Mouse (Mus musculus) kidney, postnatal 14 days (tissue): ENCODE measurements around the gene Ccnd2.

ENCODE experiments used
- DNase-seq: peaks from one replicate; pipeline ENCODE4 v3.0.0; 2022; ENCODE audit warnings: mixed read lengths

Gene Ccnd2

DNA sequence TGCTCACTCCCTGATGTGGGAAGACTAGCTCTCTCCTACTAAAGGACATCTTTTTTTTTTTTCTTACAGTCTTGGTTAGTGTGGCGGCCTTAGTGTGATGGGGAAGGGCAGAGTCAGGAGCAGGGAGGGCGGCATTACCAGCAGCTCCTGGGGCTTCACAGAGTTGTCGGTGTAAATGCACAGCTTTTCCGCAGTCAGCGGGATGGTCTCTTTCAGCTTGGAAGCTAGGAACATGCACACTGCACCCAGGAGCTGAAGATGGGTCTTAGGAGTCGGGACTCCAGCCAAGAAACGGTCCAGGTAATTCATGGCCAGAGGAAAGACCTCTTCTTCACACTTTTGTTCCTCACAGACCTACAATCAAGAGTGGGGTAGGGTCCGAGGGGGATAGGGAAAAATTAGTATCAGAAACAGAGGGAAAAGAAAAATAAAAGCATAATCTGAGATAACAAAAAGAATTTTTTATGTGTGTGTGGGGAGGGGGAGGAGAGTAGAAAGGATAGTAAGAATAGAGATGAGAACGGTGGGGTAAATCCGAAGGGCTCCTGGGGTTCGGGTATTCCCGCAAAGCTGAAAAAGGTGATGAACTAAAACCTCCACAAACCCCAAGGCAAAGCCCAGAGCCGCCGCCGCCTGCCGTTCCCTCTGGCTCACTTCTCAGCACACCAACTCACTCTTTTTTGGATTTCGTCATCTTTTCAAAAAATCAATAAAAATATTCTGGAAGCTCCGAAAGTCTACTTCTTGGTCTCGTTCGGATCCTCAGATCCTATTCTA is 3.3 kb downstream of the Ccnd2 start:
- DNase-seq: peak; percentile 24

DNA sequence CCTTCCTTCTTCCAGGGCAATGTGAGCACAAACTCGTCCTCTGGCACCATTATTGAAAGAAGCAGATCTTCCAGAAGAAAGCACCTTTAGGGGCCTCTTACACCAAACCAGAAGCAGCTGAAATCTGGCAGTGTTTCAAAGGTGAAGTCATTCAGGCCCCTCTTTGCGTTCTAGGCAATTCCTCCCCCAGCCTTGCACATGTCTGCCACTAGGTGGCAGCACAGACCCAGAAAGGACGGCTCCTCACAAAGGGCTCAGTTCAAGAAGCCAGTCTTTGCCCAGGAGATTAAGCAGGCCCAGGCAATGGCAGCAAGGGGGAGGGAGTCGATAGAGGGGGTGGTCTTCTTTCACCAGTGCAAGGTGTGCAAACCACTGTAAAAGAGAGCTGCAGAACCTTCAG is 4.3 kb downstream of the Ccnd2 start:
- DNase-seq: peak; percentile 90

DNA sequence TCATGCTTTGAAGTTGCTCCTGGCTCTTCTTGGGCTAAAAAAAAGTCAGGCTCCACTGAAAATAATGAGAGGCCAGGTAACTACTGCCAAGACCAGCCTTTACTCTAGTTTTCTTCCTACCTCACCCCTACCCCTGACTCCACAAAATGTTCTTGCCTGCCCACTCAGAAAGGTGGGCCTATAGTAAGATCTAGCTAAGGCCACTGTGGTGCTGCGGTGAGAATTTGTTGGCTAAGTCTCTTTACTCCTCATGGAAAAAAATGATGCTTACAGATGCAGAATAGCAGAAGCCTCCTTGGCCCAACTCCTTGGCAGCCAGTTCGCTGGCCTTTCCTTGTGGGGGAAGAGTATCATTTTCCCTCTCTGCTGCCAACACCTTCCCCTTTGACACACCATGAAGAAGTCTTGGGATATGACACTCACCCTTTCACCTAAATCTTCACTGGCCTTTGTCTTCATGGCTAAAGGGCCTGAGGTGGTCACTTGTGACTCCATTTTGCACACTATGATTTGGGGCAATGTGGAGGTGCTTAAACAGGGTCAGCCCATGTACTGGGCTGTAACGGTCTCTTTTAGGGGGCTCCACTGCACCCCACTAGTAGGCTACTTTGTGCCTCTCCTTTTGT is 5.6 kb downstream of the Ccnd2 start:
- no peak for DNase-seq

DNA sequence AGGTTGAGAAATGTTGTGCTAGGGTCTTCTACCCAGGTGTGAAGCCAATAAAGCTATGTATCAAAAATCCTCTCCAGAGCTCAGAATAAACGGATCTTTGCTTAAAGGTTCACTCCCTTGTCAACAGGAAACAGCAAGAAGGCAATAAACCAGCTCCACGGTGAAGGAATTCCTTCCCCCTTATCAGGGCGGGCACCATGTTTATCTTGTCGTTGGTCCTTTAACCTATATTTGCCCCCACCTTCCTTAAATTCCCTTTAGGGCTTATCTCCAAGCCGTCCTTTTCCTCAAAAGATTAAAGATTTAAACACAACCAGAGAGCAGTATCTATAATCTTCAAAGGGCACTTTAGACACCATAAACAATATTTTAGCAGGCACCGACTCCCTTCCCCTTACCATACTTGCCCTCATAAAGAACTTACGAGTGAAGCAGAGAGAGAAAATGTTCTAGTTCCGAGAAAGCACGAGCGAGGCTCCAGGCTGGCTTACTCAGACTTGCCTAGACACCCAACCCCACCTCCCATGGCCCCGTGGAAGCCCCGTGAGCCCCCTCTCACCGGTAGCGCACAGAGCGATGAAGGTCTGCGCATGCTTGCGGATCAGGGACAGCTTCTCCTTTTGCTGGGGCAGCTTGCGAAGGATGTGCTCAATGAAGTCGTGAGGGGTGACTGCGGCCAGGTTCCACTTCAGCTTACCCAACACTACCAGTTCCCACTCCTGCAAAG is 6.4 kb downstream of the Ccnd2 start:
- no peak for DNase-seq

DNA sequence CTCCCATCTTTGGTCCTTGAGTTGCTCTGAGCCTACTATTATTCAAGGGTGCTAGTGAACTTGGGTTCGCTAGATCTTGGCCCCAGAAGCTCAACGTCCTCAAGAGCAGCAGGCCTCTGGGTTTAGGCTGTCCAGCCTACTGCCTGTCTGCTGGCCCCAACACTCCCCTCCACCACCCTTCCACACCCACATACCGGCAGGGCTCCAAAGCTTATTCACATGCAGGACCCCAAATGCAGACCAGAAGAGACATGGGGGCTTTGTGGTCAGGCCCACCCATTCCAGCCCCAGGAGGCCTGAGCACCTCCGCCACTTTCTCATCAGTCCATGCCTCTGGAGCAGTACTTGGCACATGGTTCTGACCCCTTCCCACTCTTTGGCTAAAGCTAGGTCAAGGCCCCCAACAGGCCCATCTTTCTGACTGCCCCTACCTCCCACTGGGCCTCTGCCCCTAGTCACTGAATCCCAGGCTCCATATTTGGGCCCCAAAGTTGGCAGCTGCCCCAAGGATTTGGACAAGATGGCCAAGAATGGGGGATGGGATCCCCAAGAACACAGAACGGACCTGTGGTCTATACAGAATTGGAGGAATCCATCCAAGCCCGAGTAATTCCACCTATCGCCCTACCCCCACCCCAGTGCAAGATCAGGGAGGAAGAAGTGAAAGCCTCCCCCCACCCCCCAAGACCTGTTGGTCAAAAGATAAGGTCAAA is 8.3 kb downstream of the Ccnd2 start:
- no peak for DNase-seq

DNA sequence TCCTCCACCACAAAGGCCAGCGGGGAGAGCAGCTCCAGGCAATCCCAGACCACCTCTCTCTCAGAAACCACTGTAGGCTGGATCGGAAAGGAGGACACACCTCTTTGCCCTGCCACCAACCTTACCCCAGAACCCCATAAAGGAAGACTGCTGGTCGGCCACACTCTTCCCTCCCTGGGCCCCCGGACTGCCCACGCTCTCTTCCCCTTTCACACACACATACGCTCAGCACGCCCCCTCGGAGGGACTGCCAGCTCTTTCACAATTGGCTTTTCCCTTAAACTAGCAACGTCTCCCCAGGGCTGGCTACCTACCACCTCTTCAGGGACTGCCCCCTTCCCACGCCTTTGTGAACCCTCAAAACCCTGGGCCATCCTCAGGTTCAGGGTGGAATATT is 8.9 kb downstream of the Ccnd2 start:
- DNase-seq: no peak

DNA sequence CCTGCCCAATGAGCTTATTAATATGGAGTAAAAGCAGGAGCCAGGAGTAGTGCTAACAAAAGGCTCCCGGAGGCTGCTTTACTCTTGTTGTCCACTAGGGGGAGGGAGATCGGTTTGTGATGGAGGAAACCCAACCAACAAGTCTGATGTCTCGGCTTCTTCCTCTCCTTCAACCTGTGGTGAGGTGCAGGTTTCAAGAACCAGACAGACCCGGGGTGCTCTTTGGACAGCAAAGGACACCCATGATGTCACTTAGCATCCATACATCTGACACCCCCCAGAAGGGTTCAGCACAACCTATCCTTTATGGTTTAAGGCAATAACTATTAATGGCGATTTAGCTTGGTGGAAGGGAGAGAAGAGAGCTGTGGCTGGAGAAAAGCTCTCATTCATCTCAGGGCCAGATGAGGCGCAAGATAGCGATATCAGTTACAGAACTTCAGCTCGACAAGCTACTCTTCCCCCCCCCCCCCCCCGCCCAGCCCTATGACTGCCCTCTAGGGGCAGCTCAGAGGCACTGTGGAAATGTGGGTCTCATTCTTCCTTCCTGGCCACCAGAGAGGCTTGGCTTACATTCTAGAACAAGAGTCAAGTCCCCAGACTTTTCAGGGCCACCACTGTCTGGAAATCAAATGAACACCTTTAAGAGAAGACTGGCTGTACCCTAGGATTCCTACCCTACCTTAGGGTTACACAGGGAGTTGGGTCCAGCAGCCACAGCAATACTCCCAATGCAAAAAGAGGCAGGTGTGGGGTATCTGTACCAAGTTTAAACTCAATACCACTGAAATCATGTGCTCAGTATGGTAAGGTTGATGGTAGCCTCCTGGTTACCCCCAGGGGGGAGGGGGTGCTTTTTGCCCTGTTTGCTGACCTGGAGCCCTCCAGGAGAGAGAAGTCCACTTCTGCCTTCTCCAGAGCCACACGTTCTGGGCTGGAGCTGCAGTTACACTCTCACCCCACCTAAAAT is 9.6 kb downstream of the Ccnd2 start:
- DNase-seq: peak; percentile 43

DNA sequence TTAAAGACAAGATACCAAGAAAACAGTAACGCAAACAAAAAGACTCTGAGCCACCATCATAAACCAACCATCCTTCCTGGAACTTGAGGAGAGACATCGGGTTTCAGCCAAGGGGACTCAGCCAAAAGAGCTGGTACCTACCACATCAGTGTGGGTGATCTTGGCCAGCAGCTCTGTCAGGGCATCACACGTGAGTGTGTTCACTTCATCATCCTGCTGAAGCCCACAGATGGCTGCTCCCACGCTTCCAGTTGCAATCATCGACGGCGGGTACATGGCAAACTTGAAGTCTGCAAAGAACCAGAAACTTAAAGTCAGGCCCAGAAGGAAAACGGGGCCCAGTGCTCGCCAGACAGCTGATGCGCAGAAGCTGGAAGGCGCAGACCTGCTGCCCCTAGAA is 13.0 kb downstream of the Ccnd2 start:
- DNase-seq: no peak

DNA sequence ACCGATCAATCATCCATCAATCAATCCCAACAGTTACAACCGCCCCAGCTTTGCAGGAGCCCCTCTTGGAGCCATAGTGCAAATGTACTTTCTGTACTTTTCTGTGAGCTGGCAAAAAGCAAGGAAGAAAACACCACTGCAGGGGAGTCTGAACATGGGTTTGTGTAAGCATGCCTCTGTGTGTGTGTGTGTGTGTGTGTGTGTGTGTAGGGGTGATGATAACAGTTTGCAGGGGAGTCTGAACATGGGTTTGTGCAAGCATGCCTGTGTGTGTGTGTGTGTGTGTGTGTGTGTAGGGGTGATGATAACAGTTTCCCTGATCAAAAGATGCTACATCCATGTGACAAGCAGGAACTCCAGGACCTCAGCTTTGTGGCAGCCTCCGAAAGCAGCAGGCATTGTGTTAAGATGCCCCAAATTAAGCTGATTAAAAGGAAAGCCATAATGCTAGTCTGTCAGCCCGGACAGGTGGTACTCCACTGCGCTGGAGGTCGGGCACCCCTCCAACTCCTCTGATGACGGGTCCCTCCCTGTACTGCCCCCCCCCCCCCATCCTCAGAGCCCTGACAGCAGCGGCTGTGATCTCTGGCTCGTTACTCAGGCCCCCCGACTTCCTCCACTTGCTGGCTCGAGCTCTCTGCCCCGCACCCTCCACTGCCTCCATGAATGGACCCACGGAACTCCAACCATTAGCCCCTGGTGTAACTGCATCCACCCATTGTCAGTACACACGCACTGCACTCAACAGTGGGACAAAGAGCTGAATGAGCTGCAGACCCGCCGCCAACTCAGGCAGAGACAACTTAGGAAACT is 18.4 kb downstream of the Ccnd2 start:
- no peak for DNase-seq

DNA sequence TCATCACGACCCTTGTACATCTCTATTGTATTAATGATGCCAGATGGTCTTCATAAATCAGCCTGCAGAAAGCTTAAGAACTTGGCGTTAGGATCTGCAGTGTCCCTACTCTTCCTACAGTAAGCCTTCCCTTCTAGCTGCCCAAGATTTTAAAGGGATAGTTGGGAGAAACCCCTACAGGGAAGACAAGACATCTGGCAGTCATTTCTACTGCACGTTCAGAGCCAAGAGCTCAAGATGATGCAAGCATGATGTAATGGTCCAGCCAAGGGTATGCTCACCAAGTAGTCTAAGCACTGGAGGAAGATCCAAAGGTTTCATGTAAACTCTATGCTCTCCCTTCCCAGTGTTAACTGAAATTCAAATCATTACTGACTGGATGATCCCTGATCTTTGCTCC is 19.3 kb downstream of the Ccnd2 start:
- DNase-seq: no peak

DNA sequence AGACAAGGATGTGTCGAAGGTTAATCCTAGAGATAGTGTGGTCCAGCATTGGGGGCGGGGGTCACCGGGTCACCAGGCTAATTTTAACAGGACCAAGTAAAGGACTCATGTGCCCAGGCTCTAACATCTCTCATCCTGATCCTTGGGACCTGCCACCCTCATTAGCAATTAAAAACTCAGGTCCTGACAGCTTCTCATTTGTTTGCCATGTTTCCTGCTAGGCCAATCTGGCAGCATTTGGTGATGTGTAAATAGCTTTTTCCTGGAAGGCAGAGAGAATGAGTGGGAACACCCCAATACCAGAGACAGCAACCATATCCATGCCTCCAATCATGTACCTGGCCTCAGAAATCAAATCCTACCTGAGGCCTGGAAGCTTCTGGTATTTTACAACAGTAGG is 20.0 kb downstream of the Ccnd2 start:
- no peak for DNase-seq

DNA sequence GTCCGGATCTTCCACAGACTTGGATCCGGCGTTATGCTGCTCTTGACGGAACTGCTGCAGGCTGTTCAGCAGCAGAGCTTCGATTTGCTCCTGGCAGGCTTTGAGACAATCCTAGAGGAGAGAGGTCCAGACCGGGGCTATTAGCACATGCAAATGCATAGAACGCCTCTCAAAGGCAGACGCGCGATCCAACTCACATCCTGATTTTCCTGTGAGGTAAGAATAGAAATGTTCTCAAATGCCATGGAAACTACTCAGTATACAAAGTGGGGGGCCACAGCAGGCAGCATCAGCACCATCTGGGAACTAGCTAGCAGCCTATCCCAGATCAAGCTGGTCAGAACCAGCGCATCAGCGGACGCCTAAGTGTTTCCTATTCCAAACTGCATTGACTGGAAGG is 21.6 kb downstream of the Ccnd2 start:
- DNase-seq: no peak

DNA sequence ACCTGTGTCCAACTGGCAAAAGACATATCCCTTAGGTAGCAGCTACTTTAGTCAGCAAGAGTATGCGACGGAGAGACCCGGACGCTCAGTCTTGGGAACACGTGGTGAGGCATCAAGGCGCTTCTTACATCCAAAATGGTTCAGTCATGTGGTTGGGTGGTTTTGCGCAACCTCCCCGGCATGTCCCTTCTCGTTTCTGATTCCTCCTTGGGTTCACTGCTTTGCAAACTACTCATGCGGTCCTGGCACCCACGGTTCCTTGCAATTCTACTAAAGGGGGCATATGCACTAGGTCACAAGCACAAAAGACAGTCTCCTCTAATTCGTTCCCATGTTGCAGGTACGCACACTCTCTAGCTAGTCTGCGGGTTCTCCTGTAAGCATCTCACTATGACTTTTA is 22.3 kb downstream of the Ccnd2 start:
- DNase-seq: no peak

DNA sequence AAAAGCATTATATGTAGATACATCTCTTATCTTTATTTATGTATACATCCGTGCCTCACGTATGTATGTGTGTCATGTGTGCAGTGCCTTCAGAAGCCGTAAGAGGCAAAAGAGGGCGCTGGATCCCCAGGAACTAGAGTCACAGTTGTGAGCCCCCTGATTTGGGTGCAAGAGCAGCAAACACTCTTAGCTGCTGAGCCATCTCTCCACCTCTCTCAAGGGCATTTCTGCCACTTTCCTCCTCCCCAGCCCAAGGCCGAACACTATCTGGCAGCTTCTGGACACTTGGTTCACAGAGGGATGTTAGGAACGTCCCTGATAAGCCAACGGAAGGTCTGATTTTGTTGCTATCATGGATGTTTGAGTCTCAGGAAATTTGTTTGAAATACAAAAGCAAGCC is 28.5 kb downstream of the Ccnd2 start:
- no peak for DNase-seq

DNA sequence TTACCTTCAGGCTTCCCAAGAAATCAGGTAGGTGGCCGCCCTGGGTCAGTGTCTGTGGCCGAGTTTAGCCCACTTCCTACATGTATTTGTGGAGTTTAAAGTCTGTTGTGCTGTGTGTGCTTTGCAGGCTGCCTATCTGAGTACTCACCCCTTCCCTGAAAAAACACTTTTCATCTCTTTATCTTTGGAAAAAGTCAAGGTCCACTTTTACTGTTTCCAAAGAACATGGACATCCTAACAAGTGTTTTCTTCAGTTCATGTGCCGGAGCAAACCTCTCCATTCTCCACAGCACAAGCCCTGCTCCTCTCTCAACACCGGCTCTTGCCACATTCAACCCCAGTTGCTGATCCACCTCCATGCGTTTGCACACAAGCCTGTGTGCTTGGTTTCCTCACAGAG is 29.0 kb downstream of the Ccnd2 start:
- no peak for DNase-seq

DNA sequence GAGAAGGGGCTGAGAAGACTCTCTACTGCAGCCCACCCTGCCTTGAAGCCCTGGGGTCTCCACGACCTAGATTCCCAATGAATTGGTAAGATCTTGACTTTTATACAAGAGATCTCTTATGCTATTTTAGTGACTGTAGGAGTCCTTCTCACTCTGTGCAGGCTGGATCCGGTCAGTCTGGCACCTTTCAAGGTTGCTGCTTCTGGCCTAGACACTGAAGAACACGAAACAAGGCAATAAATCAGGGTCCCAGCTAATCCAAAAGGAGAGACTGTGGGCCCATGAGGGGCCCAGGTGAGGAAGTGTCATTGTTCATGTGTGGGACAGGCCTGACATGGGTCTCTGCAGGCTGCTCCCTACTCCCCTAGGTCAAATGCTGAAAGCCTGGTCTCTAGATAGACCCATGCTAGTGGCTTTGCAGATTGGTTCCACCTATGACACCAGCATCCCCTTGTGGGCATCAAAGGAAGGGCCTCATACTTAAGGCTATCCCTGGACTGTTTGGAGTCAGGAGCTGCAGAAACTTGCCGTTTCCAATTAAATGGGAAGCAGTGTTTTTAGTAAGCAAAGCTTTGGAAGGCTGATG is 29.7 kb downstream of the Ccnd2 start:
- no peak for DNase-seq

DNA sequence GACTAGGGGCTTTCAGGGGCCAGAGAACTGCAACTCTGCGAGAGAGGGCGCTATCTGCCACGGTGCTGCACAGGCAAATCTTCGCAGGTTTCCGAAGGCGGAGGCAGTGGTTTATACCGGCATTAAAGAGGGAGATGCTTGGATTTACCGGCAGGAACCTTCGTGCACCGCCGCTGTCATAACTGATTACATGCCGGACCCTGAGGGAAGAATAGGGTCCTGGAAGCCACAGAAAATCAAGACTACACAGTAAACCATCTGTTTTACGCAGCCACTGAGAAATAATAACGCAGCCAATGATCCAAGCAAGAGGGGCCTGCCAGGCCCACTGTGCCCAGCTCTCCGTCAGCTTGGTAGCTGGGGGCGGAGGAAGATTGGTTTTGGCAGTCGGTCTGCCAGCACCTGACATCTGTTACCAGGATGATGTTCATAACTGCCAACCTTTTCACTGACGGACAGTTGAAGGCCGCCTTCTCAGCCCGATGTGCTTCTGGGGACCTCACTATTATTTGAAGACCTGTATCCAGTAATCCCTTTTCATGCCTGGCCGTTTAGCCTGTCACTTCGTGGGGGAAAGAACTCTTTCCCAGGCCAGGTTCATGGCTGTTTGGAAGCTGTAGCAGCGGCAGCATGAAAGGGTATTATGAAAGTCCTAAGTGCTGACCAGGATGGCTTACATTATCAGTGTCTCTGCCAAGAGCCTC is 37.1 kb downstream of the Ccnd2 start:
- no peak for DNase-seq

DNA sequence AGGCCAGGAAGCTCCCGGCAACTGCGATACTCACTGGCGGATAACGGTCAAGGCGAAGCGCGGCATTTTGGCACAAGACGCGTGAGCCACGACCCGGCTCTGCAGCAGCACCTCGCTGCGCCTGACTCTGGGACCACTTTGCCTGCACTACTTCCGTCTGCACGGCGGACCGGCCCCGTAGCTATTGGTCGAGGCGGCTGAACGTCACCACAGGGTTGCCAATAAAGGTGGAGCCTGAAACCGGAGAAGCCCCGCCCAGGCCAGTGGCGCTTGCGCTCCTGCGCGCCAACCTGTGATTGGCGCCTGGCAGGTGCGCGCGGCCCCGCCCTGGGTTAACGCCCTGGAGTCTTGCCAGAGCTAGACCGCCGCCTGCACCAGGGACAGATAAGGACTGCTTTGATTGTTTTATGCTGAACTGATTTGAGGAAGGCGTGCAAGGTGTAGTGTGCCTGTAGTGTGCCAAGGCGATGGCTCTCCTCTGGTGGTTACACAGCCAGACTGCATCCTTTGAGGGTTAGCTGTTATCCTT is 42.5 kb downstream of the Ccnd2 start, which contains the start of gene Tigar:
Gene Tigar (minus strand): TSS at position 156 of the 529 bp plus-strand sequence.
- DNase-seq: peak; percentile 94

DNA sequence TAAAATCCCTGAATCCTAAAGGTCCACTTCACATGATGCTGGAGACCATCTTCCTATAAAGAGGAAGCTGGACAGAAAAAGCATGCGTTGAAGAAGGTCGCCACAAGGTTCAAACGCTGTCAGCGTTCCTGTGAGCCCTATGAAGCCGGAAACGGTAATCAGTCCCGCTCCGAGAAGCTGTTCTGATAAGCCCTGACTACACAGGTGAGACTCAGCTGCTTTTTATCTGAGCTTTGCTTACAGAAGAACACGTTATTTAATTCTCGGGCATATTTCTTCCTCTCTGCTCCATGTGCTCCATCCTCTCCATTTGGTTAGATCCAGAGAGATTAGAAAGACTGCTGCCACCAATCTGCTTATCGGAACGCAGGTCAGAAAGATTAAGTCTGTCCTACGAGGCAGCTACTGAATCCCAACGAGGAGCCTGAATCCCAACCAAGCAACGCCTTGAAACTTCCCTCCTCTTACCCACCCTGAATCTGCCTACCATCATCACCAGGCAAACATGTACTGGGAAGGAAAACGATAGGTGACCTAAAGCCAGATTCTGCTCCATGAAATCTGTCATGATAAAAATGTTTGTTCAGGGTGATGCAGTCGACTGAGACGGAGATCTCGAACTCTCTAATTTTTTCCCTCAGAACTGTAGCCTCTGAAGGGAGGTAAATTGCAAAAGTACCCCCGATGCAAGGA is 43.5 kb downstream of the Ccnd2 start:
- DNase-seq: no peak
